Mouse (Mus musculus) neural tube, embryonic 11.5 days (tissue): ENCODE measurements at regions not wholly inside any gene's neighbourhood (a gene's known extent, or its start where the extent isn't known, plus 50 kb on each side); places are given as distances from the start of the nearest gene placed in this dataset.

ENCODE experiments used
- ATAC-seq: fragments of 200-750 bp; cut with Nextera tagmentation; 2 replicates; pipeline ENCODE4 v1.8.0; 2017; ENCODE audit warnings: moderate number of reproducible peaks, mild to moderate bottlenecking, moderate TSS enrichment, moderate library complexity; ENCODE audit not compliant: insufficient read depth, low FRiP score, low TSS enrichment
- DNase-seq: peaks from one replicate; pipeline ENCODE4 v3.0.0-alpha.2; 2015; ENCODE audit warnings: low spot score
- H3K27ac ChIP-seq: fragments of 300-500 bp; sonication (generic); 2 replicates; pipeline ENCODE4 v1.5.1; 2014; ENCODE audit warnings: low read depth, mild to moderate bottlenecking, low read length
- H3K27me3 ChIP-seq: fragments of 300-500 bp; sonication (generic); 2 replicates; pipeline ENCODE4 v1.6.1; 2014; ENCODE audit warnings: mild to moderate bottlenecking, low read length, mixed read lengths; ENCODE audit not compliant: control insufficient read depth, insufficient read depth
- H3K36me3 ChIP-seq: fragments of 300-500 bp; sonication (generic); 2 replicates; pipeline ENCODE4 v1.6.1; 2014; ENCODE audit warnings: mild to moderate bottlenecking, low read length, moderate library complexity, mixed read lengths; ENCODE audit not compliant: control insufficient read depth, insufficient read depth
- H3K4me1 ChIP-seq: fragments of 300-500 bp; sonication (generic); 2 replicates; pipeline ENCODE4 v1.6.1; 2014; ENCODE audit warnings: low read length, mixed read lengths; ENCODE audit not compliant: control insufficient read depth, insufficient read depth
- H3K4me2 ChIP-seq: fragments of 300-500 bp; sonication (generic); 2 replicates; pipeline ENCODE4 v1.6.1; 2014; ENCODE audit warnings: low read depth, mild to moderate bottlenecking, moderate library complexity
- H3K4me3 ChIP-seq: fragments of 300-500 bp; sonication (generic); 2 replicates; pipeline ENCODE4 v1.5.1; 2014; ENCODE audit warnings: low read depth, low read length
- H3K9ac ChIP-seq: fragments of 300-500 bp; sonication (generic); 2 replicates; pipeline ENCODE4 v1.6.1; 2014; ENCODE audit warnings: mild to moderate bottlenecking, low read length
- H3K9me3 ChIP-seq: fragments of 300-500 bp; sonication (generic); 2 replicates; pipeline ENCODE4 v1.6.1; 2016; ENCODE audit warnings: low read length; ENCODE audit not compliant: control insufficient read depth
- WGBS: fragments of 180-500 bp; shearing (Covaris S2); extraction: QIAGEN DNeasy Blood & Tissue Kit; methylation state at CpG from one replicate; pipeline ENCODE4 v1.1.7; 2014; 5-methylcytosine and 5-hydroxymethylcytosine counted together

GRCm38 (mm10) chr10:117506252-117506992, 122.9 kb upstream of the Cpm start:
- DNase-seq = no peak
- Histone ChIP-seq H3K27me3 (no peaks in the 10 kb centered on the region), H3K4me1 (no peaks in the 10 kb centered on the region), H3K9ac (no peak overlapping the region), H3K27ac (no peak overlapping the region), H3K9me3 (no peaks in the 10 kb centered on the region), H3K4me3 (no peak overlapping the region), H3K36me3 (no peaks in the 10 kb centered on the region), H3K4me2 (no peak overlapping the region)
- no peak for ATAC-seq
- 88% methylated on average over 5 of the region's 5 CpGs for WGBS

- Histone ChIP-seq H3K27ac (no peak overlapping the region), H3K27me3 (no peaks in the 10 kb centered on the region), H3K36me3 (no peaks in the 10 kb centered on the region), H3K4me2 (no peak overlapping the region), H3K9ac (no peak overlapping the region), H3K9me3 (no peaks in the 10 kb centered on the region), H3K4me1 (no peaks in the 10 kb centered on the region), H3K4me3 (no peak overlapping the region)
- no peak for DNase-seq
- 79% methylated on average over 4 of the region's 4 CpGs for WGBS
- no peak for ATAC-seq
Measured at GRCm38 (mm10) chr10:117505529-117505928, 123.8 kb upstream of the Cpm start.

- Histone ChIP-seq H3K27me3 (no peaks in the 10 kb centered on the region), H3K9ac (no peak overlapping the region), H3K27ac (no peak overlapping the region), H3K4me3 (no peak overlapping the region), H3K4me1 (no peaks in the 10 kb centered on the region), H3K36me3 (no peaks in the 10 kb centered on the region), H3K9me3 (no peaks in the 10 kb centered on the region), H3K4me2 (no peak overlapping the region)
- 88% methylated on average over 3 of the region's 3 CpGs for WGBS
- ATAC-seq (no peak), DNase-seq (no peak)
Measured at GRCm38 (mm10) chr10:117505057-117505456, 124.2 kb upstream of the Cpm start.

GRCm38 (mm10) chr10:117504267-117504902, 124.6 kb upstream of the Cpsf6 start:
- Histone ChIP-seq H3K9me3 (no peaks in the 10 kb centered on the region), H3K4me3 (no peak overlapping the region), H3K27me3 (no peaks in the 10 kb centered on the region), H3K4me2 (no peak overlapping the region), H3K27ac (no peak overlapping the region), H3K4me1 (no peaks in the 10 kb centered on the region), H3K36me3 (no peaks in the 10 kb centered on the region), H3K9ac (no peak overlapping the region)
- no peak for DNase-seq
- 84% methylated on average over 5 of the region's 5 CpGs for WGBS
- ATAC-seq = no peak

- Histone ChIP-seq H3K4me3 (no peak overlapping the region), H3K4me2 (no peak overlapping the region), H3K9ac (no peak overlapping the region), H3K9me3 (no peaks in the 10 kb centered on the region), H3K4me1 (no peaks in the 10 kb centered on the region), H3K36me3 (no peaks in the 10 kb centered on the region), H3K27ac (no peak overlapping the region), H3K27me3 (no peaks in the 10 kb centered on the region)
- ATAC-seq = no peak
- no peak for DNase-seq
- 79% methylated on average over 22 of the region's 22 CpGs for WGBS
Measured at GRCm38 (mm10) chr10:117503222-117504184, 123.7 kb upstream of the Cpsf6 start.

GRCm38 (mm10) chr10:117502731-117503130, 122.9 kb upstream of the Cpsf6 start:
- Histone ChIP-seq H3K4me1 (no peaks in the 10 kb centered on the region), H3K27me3 (no peaks in the 10 kb centered on the region), H3K4me3 (no peak overlapping the region), H3K9ac (no peak overlapping the region), H3K4me2 (no peak overlapping the region), H3K27ac (no peak overlapping the region), H3K9me3 (no peaks in the 10 kb centered on the region), H3K36me3 (no peaks in the 10 kb centered on the region)
- ATAC-seq = no peak
- no peak for DNase-seq
- WGBS = 87% methylated on average over 9 of the region's 9 CpGs

- no peak overlapping the region for H3K4me3 ChIP-seq
- DNase-seq (no peak), ATAC-seq (no peak)
- H3K36me3 ChIP-seq = no peaks in the 10 kb centered on the region
- H3K4me1 ChIP-seq = no peaks in the 10 kb centered on the region
- no peak overlapping the region for H3K4me2 ChIP-seq
- 91% methylated on average over 7 of the region's 7 CpGs for WGBS
- H3K27me3 ChIP-seq = no peaks in the 10 kb centered on the region
- no peak overlapping the region for H3K9ac ChIP-seq
- H3K9me3 ChIP-seq = no peaks in the 10 kb centered on the region
- H3K27ac ChIP-seq = no peak overlapping the region
Measured at GRCm38 (mm10) chr10:117502135-117502534, 122.3 kb upstream of the Cpsf6 start.

- no peak overlapping the region for H3K9ac ChIP-seq
- H3K4me1 ChIP-seq = no peaks in the 10 kb centered on the region
- no peak overlapping the region for H3K4me3 ChIP-seq
- DNase-seq (no peak), ATAC-seq (no peak)
- H3K27me3 ChIP-seq = no peaks in the 10 kb centered on the region
- no peaks in the 10 kb centered on the region for H3K36me3 ChIP-seq
- no peaks in the 10 kb centered on the region for H3K9me3 ChIP-seq
- WGBS = 91% methylated on average over 1 of the region's 1 CpGs
- no peak overlapping the region for H3K4me2 ChIP-seq
- H3K27ac ChIP-seq = no peak overlapping the region
Measured at GRCm38 (mm10) chr10:117501426-117501825, 121.6 kb upstream of the Cpsf6 start.
